Mouse (Mus musculus): ENCODE data around the gene Nipa1.

DNA sequence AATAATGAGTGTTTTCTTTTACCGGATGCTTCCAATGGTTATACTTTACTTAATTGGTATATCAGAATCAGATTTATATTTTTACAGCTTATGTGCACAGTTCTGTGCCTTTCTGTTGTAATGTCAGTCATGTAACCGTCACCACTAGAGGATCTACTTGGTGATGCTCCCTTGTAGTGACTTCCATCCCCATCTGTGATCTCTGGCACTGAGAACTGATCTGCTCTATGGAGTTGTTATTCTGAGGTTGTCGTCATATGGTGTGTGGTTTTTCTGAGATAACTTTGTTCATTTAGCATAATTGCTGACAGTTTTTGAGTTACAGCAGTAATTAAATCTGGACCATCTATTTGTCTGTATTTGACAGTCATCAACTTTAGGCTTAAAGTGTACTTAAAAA, 35.6 kb upstream of the Nipa1 start:
- TF ChIP-seq POLR2A (IDR thresholded peaks at IDR 0.05; ENCODE audit: borderline replicate concordance, control insufficient read depth, low read depth, low read length) (no peak), CTCF (IDR thresholded peaks at IDR 0.05; ENCODE audit: control insufficient read depth, insufficient read depth, low read length) (no peak)
